Mouse (Mus musculus): ENCODE data around the gene Esrrg. TPM values are rescaled to one million over a fixed set of nuclear protein-coding genes. Genes with fewer than 3 reads are reported as not detected.

Esrrg gene
- polyA plus RNA-seq, 1 experiment from 2014 or later = 14.6 TPM

DNA sequence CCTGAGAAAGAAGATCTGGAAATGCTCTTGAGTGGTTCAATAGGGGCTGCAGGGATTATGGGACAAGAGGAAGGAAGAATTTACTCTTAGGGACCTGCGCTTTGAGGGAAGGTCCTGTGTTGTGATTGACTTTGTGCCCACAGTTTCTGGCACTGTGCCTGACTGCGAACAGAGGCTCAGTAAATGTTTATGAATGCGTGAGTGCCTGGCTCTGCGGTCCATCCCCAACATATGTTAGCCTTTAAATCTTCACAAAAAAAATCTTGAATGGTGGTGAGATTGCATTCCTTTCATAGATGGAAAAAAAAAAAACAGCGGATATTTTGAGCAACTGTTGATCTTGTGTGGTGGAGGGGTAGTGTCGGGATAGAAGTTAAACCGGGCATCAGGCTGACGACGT is 52.4 kb downstream of the Esrrg start:
- Histone ChIP-seq H3K9me3 (ENCODE audit: control insufficient read depth, low read length) (no peaks in the 10 kb centered on the region), H3K27ac (ENCODE audit: low read depth, low read length) (no peak overlapping the region), H3K36me3 (ENCODE audit: control insufficient read depth, insufficient read depth, low read length) (no peaks in the 10 kb centered on the region), H3K4me2 (replicated peaks; ENCODE audit: low read depth, low read length) (no peak overlapping the region), H3K27me3 (ENCODE audit: control insufficient read depth, insufficient read depth, low read length) (no peaks in the 10 kb centered on the region), H3K4me1 (replicated peaks; ENCODE audit: control insufficient read depth, insufficient read depth, low read length) (no peaks in the 10 kb centered on the region; the same call in 1 of the 2 replicates), H3K4me3 (ENCODE audit: low read depth, low read length) (no peak overlapping the region), H3K9ac (ENCODE audit: low read depth, low read length) (no peak overlapping the region)
- DNase-seq (ENCODE audit: low spot score) (no peak), ATAC-seq (ENCODE audit: low FRiP score) (no peak)
- 85% methylated on average over 9 of the region's 9 CpGs for WGBS

DNA sequence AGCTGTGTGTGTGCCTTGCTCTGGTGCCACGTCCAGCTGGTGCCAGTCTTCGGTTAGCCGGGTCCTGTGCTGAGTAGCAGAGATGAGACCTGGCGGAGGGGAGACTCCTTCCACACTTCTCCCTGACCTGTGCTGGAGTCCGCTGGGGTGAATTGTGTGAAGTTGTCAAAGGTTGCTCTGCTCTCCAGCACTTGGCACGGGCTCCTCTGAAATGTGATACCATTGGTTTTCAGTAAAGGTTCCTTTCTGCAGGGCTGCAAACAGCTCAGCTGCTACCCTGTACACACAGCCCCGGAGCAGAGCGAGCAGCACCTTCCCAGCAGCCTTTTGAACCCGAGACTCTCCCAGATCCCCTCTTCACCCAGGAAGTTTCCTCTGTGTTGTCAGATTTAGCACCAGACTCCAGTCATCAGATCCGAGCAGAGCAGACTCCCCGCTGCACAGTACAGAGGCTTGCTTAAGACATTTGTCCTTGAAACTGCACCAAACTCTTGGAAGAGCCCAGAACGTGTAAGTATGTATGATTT is 53.6 kb downstream of the Esrrg start:
- no peak for DNase-seq (ENCODE audit: low spot score)
- WGBS = 51% methylated on average over 12 of the region's 12 CpGs
- Histone ChIP-seq H3K4me3 (ENCODE audit: low read depth, low read length) (no peak overlapping the region), H3K27me3 (ENCODE audit: control insufficient read depth, insufficient read depth, low read length) (no peaks in the 10 kb centered on the region), H3K36me3 (ENCODE audit: control insufficient read depth, insufficient read depth, low read length) (no peaks in the 10 kb centered on the region), H3K9me3 (ENCODE audit: control insufficient read depth, low read length) (no peaks in the 10 kb centered on the region), H3K4me2 (replicated peaks; ENCODE audit: low read depth, low read length) (no peak overlapping the region), H3K27ac (ENCODE audit: low read depth, low read length) (no peak overlapping the region), H3K4me1 (replicated peaks; ENCODE audit: control insufficient read depth, insufficient read depth, low read length) (no peaks in the 10 kb centered on the region; the same call in 1 of the 2 replicates), H3K9ac (ENCODE audit: low read depth, low read length) (no peak overlapping the region)
- no peak for ATAC-seq (ENCODE audit: low FRiP score)

DNA sequence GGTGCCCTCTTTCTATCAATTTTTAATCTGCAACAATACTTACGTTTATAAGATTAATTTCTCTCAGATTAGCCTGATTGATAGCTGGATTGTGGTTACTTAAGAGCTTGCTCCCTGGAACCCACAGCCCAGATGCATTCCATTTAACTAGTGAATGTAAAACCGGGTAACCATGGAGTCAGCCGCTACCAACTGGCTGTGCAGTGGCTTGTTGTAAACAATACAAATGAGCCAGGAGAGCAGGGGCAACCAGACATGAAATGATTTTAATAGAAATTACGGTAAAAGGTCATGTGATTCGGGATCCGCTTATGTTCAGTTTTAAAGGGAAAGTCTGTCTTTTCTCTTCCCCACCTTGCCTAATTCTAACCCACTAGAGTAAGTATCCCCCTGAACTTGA is 54.8 kb downstream of the Esrrg start:
- ATAC-seq (ENCODE audit: low FRiP score) = no peak

DNA sequence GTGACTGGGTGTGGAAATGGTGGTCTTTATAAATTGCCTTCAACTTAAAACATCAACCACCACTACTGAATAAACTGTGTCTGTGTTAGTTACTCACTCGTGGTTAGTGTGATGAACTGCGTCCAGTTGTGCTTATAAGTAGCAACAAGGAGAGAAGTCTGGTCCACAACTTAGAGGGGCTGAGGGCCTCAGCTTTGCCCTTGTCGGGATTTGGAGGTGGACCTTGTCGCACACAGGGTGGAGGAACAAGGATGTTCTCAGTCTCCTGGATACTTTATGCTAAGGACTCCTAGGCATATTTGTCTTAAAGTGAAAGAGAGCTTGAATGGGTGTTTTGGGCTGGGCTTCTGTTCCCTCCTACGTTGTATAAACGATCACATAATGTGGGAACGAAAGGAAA is 55.7 kb downstream of the Esrrg start:
- H3K9me3 ChIP-seq (ENCODE audit: control insufficient read depth, low read length) = no peaks in the 10 kb centered on the region
- no peak overlapping the region for H3K4me3 ChIP-seq (ENCODE audit: low read depth, low read length)
- H3K4me2 ChIP-seq (replicated peaks; ENCODE audit: low read depth, low read length) = no peak overlapping the region
- H3K4me1 ChIP-seq (replicated peaks; ENCODE audit: control insufficient read depth, insufficient read depth, low read length) = no peaks in the 10 kb centered on the region; the same call in 1 of the 2 replicates
- DNase-seq (ENCODE audit: low spot score) = no peak
- no peaks in the 10 kb centered on the region for H3K36me3 ChIP-seq (ENCODE audit: control insufficient read depth, insufficient read depth, low read length)
- no peak overlapping the region for H3K27ac ChIP-seq (ENCODE audit: low read depth, low read length)
- WGBS = 85% methylated on average over 7 of the region's 7 CpGs
- ATAC-seq (ENCODE audit: low FRiP score) = no peak
- H3K9ac ChIP-seq (ENCODE audit: low read depth, low read length) = no peak overlapping the region
- H3K27me3 ChIP-seq (ENCODE audit: control insufficient read depth, insufficient read depth, low read length) = no peaks in the 10 kb centered on the region

More for the DNA sequence above, 54.8 kb downstream of the Esrrg start:
- Histone ChIP-seq H3K27ac (ENCODE audit: low read depth, low read length) (no peak overlapping the region), H3K27me3 (ENCODE audit: control insufficient read depth, insufficient read depth, low read length) (no peaks in the 10 kb centered on the region), H3K36me3 (ENCODE audit: control insufficient read depth, insufficient read depth, low read length) (no peaks in the 10 kb centered on the region), H3K9me3 (ENCODE audit: control insufficient read depth, low read length) (no peaks in the 10 kb centered on the region), H3K4me2 (replicated peaks; ENCODE audit: low read depth, low read length) (no peak overlapping the region), H3K4me3 (ENCODE audit: low read depth, low read length) (no peak overlapping the region), H3K9ac (ENCODE audit: low read depth, low read length) (no peak overlapping the region), H3K4me1 (replicated peaks; ENCODE audit: control insufficient read depth, insufficient read depth, low read length) (no peaks in the 10 kb centered on the region; the same call in 1 of the 2 replicates)
- DNase-seq (ENCODE audit: low spot score) = no peak
- 48% methylated on average over 6 of the region's 6 CpGs for WGBS

DNA sequence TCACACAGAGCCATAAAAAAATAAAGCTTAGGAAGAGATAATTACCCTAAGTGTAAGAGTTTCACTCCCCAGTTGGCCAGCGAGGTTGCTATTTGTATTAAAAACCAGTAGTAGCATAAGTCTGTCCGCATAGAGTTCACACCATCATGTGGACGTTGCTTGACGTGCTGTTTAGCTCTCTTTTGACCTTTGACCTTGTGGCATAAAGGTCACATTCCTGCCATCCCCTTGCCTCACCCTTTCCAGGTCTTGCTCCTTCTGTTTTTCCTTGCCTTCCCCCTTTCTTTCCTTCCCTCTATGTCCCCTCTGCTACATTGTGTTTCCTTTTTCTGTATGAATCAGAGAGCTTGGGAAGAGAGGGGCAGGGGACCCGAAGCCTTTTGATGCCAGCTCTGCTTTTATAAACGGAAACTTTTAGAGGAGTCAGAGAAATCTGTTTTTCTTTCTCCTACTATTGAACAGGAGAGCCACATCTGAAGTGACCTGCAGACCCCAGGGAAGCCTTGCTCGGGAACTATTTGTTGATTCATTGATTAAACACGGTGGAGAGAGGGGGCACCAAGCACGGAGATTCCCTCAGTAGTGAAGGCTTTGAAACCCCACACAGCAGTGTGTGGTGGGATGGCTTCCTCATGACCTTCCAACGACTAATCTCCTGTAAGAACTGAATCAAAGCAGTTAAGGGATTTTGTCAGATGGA is 57.5 kb downstream of the Esrrg start:
- Histone ChIP-seq H3K4me2 (replicated peaks; ENCODE audit: low read depth, low read length) (no peak overlapping the region), H3K4me3 (ENCODE audit: low read depth, low read length) (no peak overlapping the region), H3K9me3 (ENCODE audit: control insufficient read depth, low read length) (no peaks in the 10 kb centered on the region), H3K27me3 (ENCODE audit: control insufficient read depth, insufficient read depth, low read length) (no peaks in the 10 kb centered on the region), H3K36me3 (ENCODE audit: control insufficient read depth, insufficient read depth, low read length) (no peaks in the 10 kb centered on the region), H3K4me1 (replicated peaks; ENCODE audit: control insufficient read depth, insufficient read depth, low read length) (no peaks in the 10 kb centered on the region; the same call in 1 of the 2 replicates), H3K27ac (ENCODE audit: low read depth, low read length) (no peak overlapping the region), H3K9ac (ENCODE audit: low read depth, low read length) (no peak overlapping the region)
- ATAC-seq (ENCODE audit: low FRiP score) = no peak
- DNase-seq (ENCODE audit: low spot score) = no peak
- 26% methylated on average over 10 of the region's 10 CpGs for WGBS

DNA sequence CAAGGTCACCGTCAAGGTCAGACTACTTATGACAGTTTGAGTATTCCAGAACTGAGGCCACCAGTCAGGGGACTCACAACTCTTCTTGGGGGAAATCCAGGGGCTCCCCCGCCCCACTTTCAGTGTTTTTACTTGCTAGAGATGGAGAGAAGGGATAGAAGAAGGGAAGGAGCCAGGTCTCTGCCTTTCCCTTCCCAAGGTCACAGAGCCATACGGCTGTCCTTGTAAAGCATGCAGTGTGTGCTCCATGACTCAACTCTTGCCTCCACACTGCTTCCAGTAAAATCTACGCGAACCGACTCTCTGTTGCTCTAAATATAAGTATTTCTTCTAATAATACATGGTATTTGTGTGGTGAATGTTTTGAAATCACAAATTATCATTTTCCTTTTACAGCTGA is 61.2 kb downstream of the Esrrg start:
- no peaks in the 10 kb centered on the region for H3K36me3 ChIP-seq (ENCODE audit: control insufficient read depth, insufficient read depth, low read length)

DNA sequence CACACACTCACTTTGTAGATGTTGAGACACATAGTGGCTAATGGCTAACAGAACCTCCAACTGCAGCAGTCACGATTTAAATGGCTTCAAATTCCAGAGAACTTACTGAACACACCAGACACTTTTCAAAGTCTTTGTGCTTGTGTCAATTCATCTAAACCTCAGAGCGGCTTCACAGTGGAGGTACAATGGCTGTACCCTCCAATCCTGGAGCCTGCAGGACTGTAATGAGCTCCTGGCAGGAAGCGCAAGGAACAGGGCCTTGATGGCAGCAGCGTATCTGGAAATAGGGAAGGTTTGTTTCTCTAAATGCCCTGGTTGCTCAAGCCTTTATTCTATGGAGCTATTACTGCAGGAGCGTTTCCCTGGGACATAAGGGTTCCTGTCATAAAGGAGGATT is 63.9 kb downstream of the Esrrg start:
- WGBS = 74% methylated on average over 5 of the region's 5 CpGs
- H3K4me3 ChIP-seq (ENCODE audit: low read depth, low read length) = no peak overlapping the region
- H3K9ac ChIP-seq (ENCODE audit: low read depth, low read length) = no peak overlapping the region
- no peaks in the 10 kb centered on the region for H3K9me3 ChIP-seq (ENCODE audit: control insufficient read depth, low read length)
- H3K4me1 ChIP-seq (replicated peaks; ENCODE audit: control insufficient read depth, insufficient read depth, low read length) = no peaks in the 10 kb centered on the region
- H3K27ac ChIP-seq (ENCODE audit: low read depth, low read length) = no peak overlapping the region
- no peaks in the 10 kb centered on the region for H3K36me3 ChIP-seq (ENCODE audit: control insufficient read depth, insufficient read depth, low read length)
- no peaks in the 10 kb centered on the region for H3K27me3 ChIP-seq (ENCODE audit: control insufficient read depth, insufficient read depth, low read length)
- ATAC-seq (ENCODE audit: low FRiP score) = no peak
- H3K4me2 ChIP-seq (replicated peaks; ENCODE audit: low read depth, low read length) = no peak overlapping the region
- no peak for DNase-seq (ENCODE audit: low spot score)

More for the DNA sequence above, 61.2 kb downstream of the Esrrg start:
- Histone ChIP-seq H3K9me3 (ENCODE audit: control insufficient read depth, low read length) (no peaks in the 10 kb centered on the region), H3K4me3 (ENCODE audit: low read depth, low read length) (no peak overlapping the region), H3K27ac (ENCODE audit: low read depth, low read length) (no peak overlapping the region), H3K9ac (ENCODE audit: low read depth, low read length) (no peak overlapping the region), H3K27me3 (ENCODE audit: control insufficient read depth, insufficient read depth, low read length) (no peaks in the 10 kb centered on the region), H3K4me1 (replicated peaks; ENCODE audit: control insufficient read depth, insufficient read depth, low read length) (no peaks in the 10 kb centered on the region), H3K4me2 (replicated peaks; ENCODE audit: low read depth, low read length) (no peak overlapping the region)
- no peak for ATAC-seq (ENCODE audit: low FRiP score)
- no peak for DNase-seq (ENCODE audit: low spot score)
- 91% methylated on average over 6 of the region's 6 CpGs for WGBS

DNA sequence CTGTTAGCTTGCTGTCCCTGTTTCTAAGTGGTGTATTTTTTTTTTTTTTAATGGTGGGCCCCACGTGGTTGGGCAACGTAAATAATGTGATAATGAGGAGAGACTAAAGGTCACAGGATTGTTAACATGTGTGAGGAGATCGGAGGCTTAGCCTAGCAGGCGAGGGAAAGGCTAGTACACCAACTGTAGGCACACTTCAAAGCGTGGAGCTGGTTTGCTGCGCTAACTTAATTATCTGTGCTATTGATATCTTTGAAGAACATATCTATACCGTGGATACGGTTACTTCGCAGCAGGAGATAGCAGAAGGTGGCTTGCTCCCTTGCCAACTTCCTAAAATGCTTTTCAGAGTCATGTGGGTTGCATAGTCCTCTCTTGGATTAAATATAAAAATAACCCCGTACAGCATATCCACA is 66.2 kb downstream of the Esrrg start:
- H3K9me3 ChIP-seq (ENCODE audit: control insufficient read depth, low read length) = no peaks in the 10 kb centered on the region
- no peak for DNase-seq (ENCODE audit: low spot score)

DNA sequence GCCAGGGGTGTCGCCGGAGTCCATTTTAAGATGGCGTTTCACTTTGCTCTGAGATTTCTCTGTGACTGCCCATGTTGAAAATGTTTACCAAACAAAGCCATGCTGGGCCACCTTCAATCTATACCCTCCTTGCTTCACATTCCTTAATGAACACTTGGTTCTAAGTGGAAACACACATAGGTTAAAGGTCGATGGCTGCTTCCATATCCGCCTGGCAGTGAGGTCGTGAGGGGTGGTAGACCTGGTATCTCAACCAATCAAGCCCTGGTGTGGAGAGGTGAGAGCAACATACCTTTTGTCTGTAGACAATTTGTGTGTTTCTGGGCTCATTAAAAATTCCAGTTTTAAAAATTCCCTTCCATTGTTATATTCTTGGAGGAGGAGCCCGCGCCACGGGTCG is 68.0 kb downstream of the Esrrg start:
- Histone ChIP-seq H3K36me3 (ENCODE audit: control insufficient read depth, insufficient read depth, low read length) (no peaks in the 10 kb centered on the region), H3K27ac (ENCODE audit: low read depth, low read length) (no peak overlapping the region), H3K4me2 (replicated peaks; ENCODE audit: low read depth, low read length) (no peak overlapping the region), H3K9me3 (ENCODE audit: control insufficient read depth, low read length) (no peaks in the 10 kb centered on the region), H3K4me1 (replicated peaks; ENCODE audit: control insufficient read depth, insufficient read depth, low read length) (no peaks in the 10 kb centered on the region), H3K9ac (ENCODE audit: low read depth, low read length) (no peak overlapping the region), H3K4me3 (ENCODE audit: low read depth, low read length) (no peak overlapping the region), H3K27me3 (ENCODE audit: control insufficient read depth, insufficient read depth, low read length) (no peaks in the 10 kb centered on the region)
- WGBS = 75% methylated on average over 10 of the region's 10 CpGs
- no peak for ATAC-seq (ENCODE audit: low FRiP score)
- no peak for DNase-seq (ENCODE audit: low spot score)

More for the DNA sequence above, 66.2 kb downstream of the Esrrg start:
- Histone ChIP-seq H3K27me3 (ENCODE audit: control insufficient read depth, insufficient read depth, low read length) (no peaks in the 10 kb centered on the region), H3K4me1 (replicated peaks; ENCODE audit: control insufficient read depth, insufficient read depth, low read length) (no peaks in the 10 kb centered on the region), H3K4me3 (ENCODE audit: low read depth, low read length) (no peak overlapping the region), H3K9ac (ENCODE audit: low read depth, low read length) (no peak overlapping the region), H3K4me2 (replicated peaks; ENCODE audit: low read depth, low read length) (no peak overlapping the region), H3K36me3 (ENCODE audit: control insufficient read depth, insufficient read depth, low read length) (no peaks in the 10 kb centered on the region), H3K27ac (ENCODE audit: low read depth, low read length) (no peak overlapping the region)
- WGBS = 58% methylated on average over 10 of the region's 10 CpGs
- ATAC-seq (ENCODE audit: low FRiP score) = no peak

Data from hindbrain, embryonic 11.5 days (tissue).